Mouse (Mus musculus) MEL (cell line): Measurements from ENCODE around the gene Adam33. TPM values are rescaled to one million over a fixed set of nuclear protein-coding genes. Genes with fewer than 3 reads are reported as not detected.

Experiments used
- DNase-seq: peaks from one replicate; pipeline ENCODE4 v3.0.0; 2011; ENCODE audit warnings: low read depth, low spot score
- H3K27ac ChIP-seq: 2 replicates; pipeline ENCODE4 v1.5.1; 2012; ENCODE audit warnings: low read depth, mild to moderate bottlenecking, control low read depth, low read length, moderate library complexity; ENCODE audit not compliant: control insufficient read depth
- H3K27me3 ChIP-seq, 2 experiments: fragments of 150-350 bp in 1 of 2; sonication (generic) in 1 of 2; 2 replicates each; pipeline ENCODE4 v1.6.1; 2012; ENCODE audit warnings: low read length in 2 of 2, mild to moderate bottlenecking in 2 of 2, improper control_type of control experiment in 1 of 2, moderate library complexity in 1 of 2; ENCODE audit not compliant: insufficient read depth in 2 of 2, control insufficient read depth in 1 of 2
- H3K36me3 ChIP-seq, 2 experiments: 2 replicates each; pipeline ENCODE4 v1.6.1; 2012 to 2014; ENCODE audit warnings: low read length in 2 of 2, improper control_type of control experiment in 1 of 2, inconsistent platforms in 1 of 2, mild to moderate bottlenecking in 1 of 2; ENCODE audit not compliant: insufficient read depth in 2 of 2, control insufficient read depth in 1 of 2
- H3K4me1 ChIP-seq, 2 experiments: fragments of 150-350 bp in 1 of 2; sonication (generic) in 1 of 2; 2 replicates each; pipeline ENCODE4 v1.6.1; 2012; ENCODE audit warnings: low read length in 2 of 2, improper control_type of control experiment in 1 of 2, mild to moderate bottlenecking in 1 of 2; ENCODE audit not compliant: insufficient read depth in 2 of 2, control insufficient read depth in 1 of 2
- H3K4me3 ChIP-seq, 2 experiments: fragments of 150-350 bp in 1 of 2; sonication (generic) in 1 of 2; 2 replicates each; pipeline ENCODE4 v1.5.1; 2012; ENCODE audit warnings: low read depth in 2 of 2, low read length in 2 of 2, mild to moderate bottlenecking in 2 of 2, moderate library complexity in 2 of 2, control low read depth in 1 of 2, improper control_type of control experiment in 1 of 2; ENCODE audit not compliant: control insufficient read depth in 1 of 2, insufficient read depth in 1 of 2
- H3K79me2 ChIP-seq: 2 replicates; pipeline ENCODE4 v1.6.1; 2012; ENCODE audit warnings: mild to moderate bottlenecking, low read length, moderate library complexity; ENCODE audit not compliant: control insufficient read depth, poor library complexity, insufficient read depth
- H3K9ac ChIP-seq: 2 replicates; pipeline ENCODE4 v1.6.1; 2012; ENCODE audit warnings: low read depth, mild to moderate bottlenecking, control low read depth, low read length, moderate library complexity; ENCODE audit not compliant: control insufficient read depth, poor library complexity, severe bottlenecking
- H3K9me3 ChIP-seq: fragments of 150-350 bp; sonication (generic); replicated peaks from 2 replicates; pipeline ENCODE4 v1.6.1; 2012; ENCODE audit warnings: mild to moderate bottlenecking, low read length, improper control_type of control experiment, moderate library complexity; ENCODE audit not compliant: insufficient read depth
- BHLHE40 ChIP-seq: IDR thresholded peaks from 2 replicates; pipeline ENCODE4 v1.6.1; 2012; ENCODE audit warnings: low read depth, mild to moderate bottlenecking, inconsistent platforms, low read length, improper control_type of control experiment, borderline replicate concordance
- CHD2 ChIP-seq: IDR thresholded peaks from 2 replicates; pipeline ENCODE4 v1.6.1; 2011; ENCODE audit warnings: low read length, improper control_type of control experiment
- CTCF ChIP-seq, 3 experiments: IDR thresholded peaks in 2 of 3; conservative IDR thresholded peaks in 1 of 3; 2 replicates each; pipeline ENCODE4 v1.5.1; 2011 to 2012; ENCODE audit warnings: low read length in 3 of 3, low read depth in 2 of 3, mild to moderate bottlenecking in 2 of 3, improper control_type of control experiment in 1 of 3, inconsistent platforms in 1 of 3, mixed read lengths in 1 of 3, moderate library complexity in 1 of 3; ENCODE audit not compliant: control insufficient read depth in 1 of 3, insufficient read depth in 1 of 3, poor library complexity in 1 of 3, severe bottlenecking in 1 of 3
- ELF1 ChIP-seq: IDR thresholded peaks from 2 replicates; pipeline ENCODE4 v1.6.1; 2014; ENCODE audit warnings: low read depth, mild to moderate bottlenecking, inconsistent platforms, low read length, improper control_type of control experiment, moderate library complexity
- EP300 ChIP-seq, 2 experiments: IDR thresholded peaks; 2 replicates each; pipeline ENCODE4 v1.6.1; 2011; ENCODE audit warnings: improper control_type of control experiment in 2 of 2, low read length in 2 of 2, low read depth in 1 of 2, mild to moderate bottlenecking in 1 of 2
- ETS1 ChIP-seq: IDR thresholded peaks from 2 replicates; pipeline ENCODE4 v1.6.1; 2012; ENCODE audit warnings: low read depth, mild to moderate bottlenecking, inconsistent platforms, low read length, improper control_type of control experiment, moderate library complexity
- GATA1 ChIP-seq: IDR thresholded peaks from 2 replicates; pipeline ENCODE4 v1.6.1; 2011; ENCODE audit warnings: low read depth, low read length, improper control_type of control experiment
- HCFC1 ChIP-seq: IDR thresholded peaks from 2 replicates; pipeline ENCODE4 v1.6.1; 2012; ENCODE audit warnings: low read depth, mild to moderate bottlenecking, inconsistent platforms, low read length, improper control_type of control experiment, moderate library complexity
- JUND ChIP-seq: IDR thresholded peaks from 2 replicates; pipeline ENCODE4 v1.6.1; 2011; ENCODE audit warnings: low read depth, mild to moderate bottlenecking, improper control_type of control experiment, low read length
- MAX ChIP-seq: IDR thresholded peaks from 2 replicates; pipeline ENCODE4 v1.6.1; 2011; ENCODE audit warnings: low read length, improper control_type of control experiment
- MAZ ChIP-seq: IDR thresholded peaks from 2 replicates; pipeline ENCODE4 v1.6.1; 2012; ENCODE audit warnings: low read depth, mild to moderate bottlenecking, inconsistent platforms, low read length, improper control_type of control experiment
- MEF2A ChIP-seq: IDR thresholded peaks from 2 replicates; pipeline ENCODE4 v1.6.1; 2014; ENCODE audit warnings: low read depth, mild to moderate bottlenecking, inconsistent platforms, low read length, improper control_type of control experiment; ENCODE audit not compliant: poor library complexity, insufficient replicate concordance, severe bottlenecking; ENCODE audit errors: extremely low read depth
- MXI1 ChIP-seq: IDR thresholded peaks from 2 replicates; pipeline ENCODE4 v1.6.1; 2011; ENCODE audit warnings: mild to moderate bottlenecking, low read depth, low read length, improper control_type of control experiment
- MYB ChIP-seq: IDR thresholded peaks from 2 replicates; pipeline ENCODE4 v1.6.1; 2011; ENCODE audit warnings: mild to moderate bottlenecking, low read depth, low read length, improper control_type of control experiment
- MYC ChIP-seq: IDR thresholded peaks from 2 replicates; pipeline ENCODE4 v1.6.1; 2011; ENCODE audit warnings: low read depth, mild to moderate bottlenecking, low read length, improper control_type of control experiment, moderate library complexity
- NELFE ChIP-seq: IDR thresholded peaks from 2 replicates; pipeline ENCODE4 v1.6.1; 2011; ENCODE audit warnings: low read depth, low read length, improper control_type of control experiment
- NRF1 ChIP-seq: IDR thresholded peaks from 2 replicates; pipeline ENCODE4 v1.6.1; 2014; ENCODE audit warnings: low read depth, mild to moderate bottlenecking, inconsistent platforms, low read length, improper control_type of control experiment, moderate library complexity; ENCODE audit not compliant: poor library complexity, insufficient read depth, severe bottlenecking
- POLR2A ChIP-seq, 2 experiments: IDR thresholded peaks; 2 replicates each; pipeline ENCODE4 v1.6.1; 2011 to 2012; ENCODE audit warnings: low read length in 2 of 2, mild to moderate bottlenecking in 2 of 2, control low read depth in 1 of 2, improper control_type of control experiment in 1 of 2, low read depth in 1 of 2, moderate library complexity in 1 of 2; ENCODE audit not compliant: control insufficient read depth in 1 of 2, insufficient read depth in 1 of 2, poor library complexity in 1 of 2
- POLR2AphosphoS2 ChIP-seq: IDR thresholded peaks from 2 replicates; pipeline ENCODE4 v1.6.1; 2011; ENCODE audit warnings: low read length, improper control_type of control experiment
- POLR2AphosphoS5 ChIP-seq: IDR thresholded peaks from 2 replicates; pipeline ENCODE4 v1.6.1; 2012; ENCODE audit warnings: low read depth, borderline replicate concordance, mild to moderate bottlenecking, inconsistent platforms, low read length, moderate library complexity, mixed read lengths
- RAD21 ChIP-seq: IDR thresholded peaks from 2 replicates; pipeline ENCODE4 v1.6.1; 2011; ENCODE audit warnings: mild to moderate bottlenecking, low read depth, low read length, improper control_type of control experiment
- RCOR1 ChIP-seq: IDR thresholded peaks from 2 replicates; pipeline ENCODE4 v1.6.1; 2012; ENCODE audit warnings: low read depth, mild to moderate bottlenecking, inconsistent platforms, low read length, improper control_type of control experiment
- SMC3 ChIP-seq: IDR thresholded peaks from 2 replicates; pipeline ENCODE4 v1.6.1; 2011; ENCODE audit warnings: low read depth, low read length, improper control_type of control experiment
- TBP ChIP-seq: IDR thresholded peaks from 2 replicates; pipeline ENCODE4 v1.8.0; 2011; ENCODE audit warnings: low read depth, low read length, improper control_type of control experiment
- TCF12 ChIP-seq: IDR thresholded peaks from 2 replicates; pipeline ENCODE4 v1.6.1; 2014; ENCODE audit warnings: low read depth, mild to moderate bottlenecking, inconsistent platforms, low read length, improper control_type of control experiment, moderate library complexity
- UBTF ChIP-seq: IDR thresholded peaks from 2 replicates; pipeline ENCODE4 v1.6.1; 2012; ENCODE audit warnings: low read depth, mild to moderate bottlenecking, inconsistent platforms, low read length, improper control_type of control experiment, moderate library complexity, borderline replicate concordance; ENCODE audit not compliant: insufficient read depth
- USF2 ChIP-seq, 2 experiments: IDR thresholded peaks; 2 replicates each; pipeline ENCODE4 v1.6.1; 2011 to 2012; ENCODE audit warnings: improper control_type of control experiment in 2 of 2, low read length in 2 of 2, borderline replicate concordance in 1 of 2, inconsistent platforms in 1 of 2, low read depth in 1 of 2, mild to moderate bottlenecking in 1 of 2; ENCODE audit not compliant: insufficient read depth in 1 of 2
- ZC3H11A ChIP-seq: IDR thresholded peaks from 2 replicates; pipeline ENCODE4 v1.6.1; 2012; ENCODE audit warnings: low read depth, mild to moderate bottlenecking, inconsistent platforms, low read length, improper control_type of control experiment
- ZKSCAN1 ChIP-seq: IDR thresholded peaks from 2 replicates; pipeline ENCODE4 v1.6.1; 2012; ENCODE audit warnings: low read depth, mild to moderate bottlenecking, inconsistent platforms, low read length, improper control_type of control experiment, moderate library complexity
- ZNF384 ChIP-seq: IDR thresholded peaks from 2 replicates; pipeline ENCODE4 v1.6.1; 2012; ENCODE audit warnings: low read depth, mild to moderate bottlenecking, inconsistent platforms, low read length, improper control_type of control experiment
- polyA plus RNA-seq, 2 experiments: library from polyadenylated mRNA; stranded (reverse) in 1 of 2; unstranded in 1 of 2; fragments of >175 nt in 1 of 2; fragments of >200 nt in 1 of 2; gene quantifications; 2 replicates each; pipeline versions ENCODE4 v1.2.1 to v1.2.4; 2012; ENCODE audit warnings: low replicate concordance in 2 of 2, low read depth in 1 of 2; ENCODE audit not compliant: insufficient read length in 2 of 2, insufficient read depth in 1 of 2, missing spikeins in 1 of 2
- total RNA-seq: library from RNA; depleted of rRNA; stranded (reverse); fragments of 300-350 nt; gene quantifications from 2 replicates; pipeline ENCODE4 v1.2.3, GENCODE M21; 2012

The Adam33 gene
- total and polyA plus RNA-seq, 3 experiments = 0.12 to 0.28 TPM; not detected in 1

GRCm38 (mm10) chr2:131086667-131087390 is 23.2 kb upstream of the Adam33 start, which contains the start of gene Siglec1:
Gene Siglec1 (minus strand): TSS chr2:131086765.
- no peak within 1 kb of the TSS for H3K4me3 ChIP-seq
- DNase-seq = no peak
- no peak within 1 kb of the TSS for H3K9ac ChIP-seq
- H3K9me3 ChIP-seq = no peaks in the 10 kb centered on the region
- TF ChIP-seq GATA1 (no peak), ZNF384 (no peak), ETS1 (no peak), CHD2 (no peak), RCOR1 (no peak), TBP (no peak), RAD21 (no peak), USF2 (IDR thresholded peaks at IDR 0.05; ENCODE audit: borderline replicate concordance in 1 of 2, insufficient read depth in 1 of 2, low read depth in 1 of 2, low read length in 2 of 2) (no peak), UBTF (no peak), MAX (no peak), ELF1 (no peak), POLR2A (IDR thresholded peaks at IDR 0.05; ENCODE audit: control insufficient read depth in 1 of 2, insufficient read depth in 1 of 2, low read depth in 1 of 2, low read length in 2 of 2, poor library complexity in 1 of 2) (no peak), TCF12 (no peak), JUND (no peak), MAZ (no peak), ZC3H11A (no peak), NELFE (no peak), BHLHE40 (no peak), MYC (no peak), SMC3 (no peak)
- H3K79me2 ChIP-seq = no peaks in the 10 kb centered on the region
- no peaks in the 10 kb centered on the region for H3K27me3 ChIP-seq
- no peaks in the 10 kb centered on the region; a peak in 2 of 4 replicates for H3K4me1 ChIP-seq
- H3K36me3 ChIP-seq = no peaks in the 10 kb centered on the region
- no peak within 1 kb of the TSS for H3K27ac ChIP-seq

GRCm38 (mm10) chr2:131084206-131084605 is 20.6 kb upstream of the Adam33 start:
- Histone ChIP-seq H3K4me1 (no peaks in the 10 kb centered on the region; a peak in 2 of 4 replicates), H3K79me2 (no peaks in the 10 kb centered on the region), H3K9me3 (no peaks in the 10 kb centered on the region), H3K27ac (no peak overlapping the region), H3K36me3 (no peaks in the 10 kb centered on the region), H3K27me3 (no peaks in the 10 kb centered on the region), H3K9ac (no peak overlapping the region), H3K4me3 (no peak overlapping the region)
- TF ChIP-seq MYC (no peak), MEF2A (no peak), ZC3H11A (no peak), POLR2AphosphoS2 (no peak), HCFC1 (no peak), ZKSCAN1 (no peak), UBTF (no peak), EP300 (IDR thresholded peaks at IDR 0.05; ENCODE audit: low read depth in 1 of 2, low read length in 2 of 2) (no peak), CHD2 (no peak), SMC3 (no peak), POLR2AphosphoS5 (no peak), BHLHE40 (no peak), MYB (no peak), MXI1 (no peak), NRF1 (no peak), CTCF (IDR thresholded peaks at IDR 0.05 in 2 of 3, conservative IDR thresholded peaks at IDR 0.05 in 1 of 3; ENCODE audit: control insufficient read depth in 1 of 3, insufficient read depth in 1 of 3, low read depth in 2 of 3, low read length in 3 of 3, poor library complexity in 1 of 3, severe bottlenecking in 1 of 3) (no peak)
- no peak for DNase-seq
